Mouse (Mus musculus) adrenal gland, adult 18-20 months (tissue): ENCODE results near the gene Gucy1b2. TPM values are rescaled to one million over a fixed set of nuclear protein-coding genes. Genes with fewer than 3 reads are reported as not detected.

Experiments
- DNase-seq, 2 experiments: peaks; one replicate each; pipeline ENCODE4 v3.0.0; 2021 to 2022; ENCODE audit warnings: low spot score in 2 of 2
- long read RNA-seq, 2 experiments: library from polyadenylated mRNA; stranded (forward); transcript quantifications; one replicate each; pipeline ENCODE4 v2.0.0; 2021
- total RNA-seq, 2 experiments: library from RNA; stranded (reverse); gene quantifications; 1 replicate in 1 of 2; 2 replicates in 1 of 2; pipeline ENCODE4 v1.2.3; 2021

Gene Gucy1b2
- 1 to 10 TPM in 1 of 2 experiments, under 1 TPM in 1; 0.54 to 1.6 TPM for total RNA-seq
- long read RNA-seq, experiment 1, partial matches to known transcripts, result 1 of 2 reads
- long read RNA-seq, experiment 1, other reads (novel, unspliced or antisense), result 1 of 2 reads
- long read RNA-seq, experiment 2, partial matches to known transcripts, result 2 of 3 reads
- long read RNA-seq, experiment 2, other reads (novel, unspliced or antisense), result 1 of 3 reads

- DNase-seq, result no peak
These were observed at the start of gene Gucy1b2 for GRCm38 (mm10) chr14:62456239-62456747. TSS of gene Gucy1b2 (minus strand) at chr14:62456289.

GRCm38 (mm10) chr14:62497391-62497790 lies 41.3 kb upstream of the Gucy1b2 start:
- no peak for DNase-seq

- no peak for DNase-seq
These were observed 40.4 kb upstream of the Gucy1b2 start for GRCm38 (mm10) chr14:62496501-62496900.

DNA sequence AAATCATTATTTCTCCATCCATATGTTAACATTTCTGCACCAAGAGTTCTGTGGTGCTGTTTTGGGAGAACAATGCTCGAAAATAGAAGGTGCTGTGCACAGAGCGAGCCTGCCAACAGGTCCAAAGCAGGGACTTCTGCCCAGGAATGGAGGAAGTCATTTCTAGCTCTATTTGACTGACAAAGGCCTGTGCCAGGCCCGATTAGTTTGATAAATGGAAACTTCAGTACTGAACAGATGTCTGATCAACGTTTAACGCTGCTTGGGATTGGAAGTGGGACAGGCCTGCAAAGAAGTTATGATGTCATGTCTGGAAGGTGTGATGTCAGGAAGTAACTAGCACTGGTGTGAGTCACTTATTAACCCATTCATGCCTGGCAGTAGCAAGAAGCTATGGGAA lies 37.4 kb upstream of the Gucy1b2 start:
- no peak for DNase-seq

DNA sequence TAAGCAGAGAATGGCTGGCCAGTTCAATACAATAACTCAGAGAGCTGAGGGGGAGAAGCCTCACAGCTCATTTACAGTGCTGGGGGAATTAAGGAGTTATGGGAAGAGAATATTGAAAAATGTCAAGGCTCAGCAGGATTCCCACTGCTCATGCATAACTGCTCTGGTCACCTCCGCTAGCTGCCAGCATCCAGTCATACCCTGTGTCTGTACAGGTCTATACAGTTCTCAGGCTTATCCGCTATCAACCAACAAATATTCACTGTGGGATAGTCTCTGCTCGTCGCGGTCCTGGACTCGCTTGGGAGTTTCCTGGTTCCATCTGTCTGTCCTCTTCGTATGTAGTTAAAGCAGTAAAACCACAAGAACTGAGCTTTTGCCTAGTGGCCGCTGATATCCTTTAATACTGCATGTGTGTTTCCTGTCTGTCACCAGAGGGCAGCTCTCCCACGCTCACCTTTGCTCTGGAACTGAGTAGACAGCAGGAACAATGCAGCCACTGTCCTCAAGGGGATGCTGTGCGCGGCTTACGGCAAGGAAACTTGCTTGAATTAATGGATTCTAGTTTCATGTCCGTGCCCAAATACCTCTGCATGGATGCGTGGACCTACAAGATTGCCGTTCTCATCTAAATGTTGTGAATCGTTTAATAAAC lies 36.2 kb upstream of the Gucy1b2 start:
- DNase-seq, result peak; percentile 45 to 54

DNA sequence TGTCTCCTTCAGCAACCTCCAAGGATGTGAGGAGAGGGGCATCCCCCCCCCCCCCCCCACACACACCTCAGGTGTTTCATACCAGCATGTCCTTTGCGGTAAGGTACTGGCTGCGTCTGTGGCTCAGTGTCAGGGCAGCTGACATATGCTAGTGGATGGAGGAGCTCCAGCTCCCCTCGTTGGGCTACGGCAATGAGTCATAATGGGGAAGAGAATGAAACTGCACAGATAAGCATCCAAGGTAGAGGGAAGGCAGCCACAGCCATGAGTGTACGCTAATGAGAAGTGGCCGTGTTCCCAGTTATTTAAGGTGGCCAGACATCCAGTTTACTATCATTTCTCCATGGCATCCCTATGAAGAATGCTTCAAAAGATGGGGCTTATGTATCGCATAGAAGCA lies 32.2 kb upstream of the Gucy1b2 start:
- DNase-seq, result no peak

- no peak for DNase-seq
These were observed 25.3 kb upstream of the Gucy1b2 start for GRCm38 (mm10) chr14:62481381-62481780.

DNA sequence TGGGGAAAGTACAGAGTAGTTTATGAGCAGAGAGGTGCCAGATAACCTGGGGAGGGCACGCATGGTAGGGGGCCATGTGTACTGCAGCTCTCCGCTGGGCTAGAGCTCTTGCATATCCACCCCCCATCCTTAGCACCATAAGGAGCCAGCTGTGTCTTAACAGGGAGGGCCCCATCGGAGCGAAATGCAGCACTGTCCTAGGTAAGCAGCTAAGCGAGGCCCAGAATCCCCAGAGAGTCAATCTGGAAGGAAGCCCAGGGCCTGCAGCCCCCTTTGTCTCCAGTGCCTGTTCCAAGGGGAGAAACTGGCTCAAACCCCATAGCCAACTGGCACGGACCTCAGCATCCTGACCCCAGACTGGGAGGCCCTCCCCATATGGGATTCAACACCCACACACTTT lies 23.3 kb upstream of the Gucy1b2 start:
- DNase-seq, result no peak

- no peak for DNase-seq
These were observed 18.4 kb upstream of the Gucy1b2 start for GRCm38 (mm10) chr14:62474481-62474880.

DNA sequence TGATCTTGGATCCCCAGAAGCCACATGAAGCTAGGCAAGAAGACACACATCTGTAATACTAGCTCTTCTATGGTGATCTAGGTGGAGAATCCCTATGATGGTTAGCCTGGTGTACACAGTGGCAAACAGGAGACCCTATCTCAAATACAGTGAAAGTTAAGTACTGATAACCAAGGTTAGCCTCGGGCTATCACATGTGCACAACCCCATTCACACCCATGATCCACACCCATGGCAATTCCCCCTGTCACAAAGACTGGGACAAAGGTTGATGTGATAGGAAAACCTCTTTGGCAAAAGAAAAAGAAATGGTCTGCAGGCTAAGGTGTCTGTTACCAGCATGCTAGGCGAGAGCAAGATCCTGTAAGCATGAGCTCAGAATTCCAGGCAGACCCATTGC lies 16.0 kb upstream of the Gucy1b2 start:
- DNase-seq, result no peak

GRCm38 (mm10) chr14:62468753-62469125 lies 12.7 kb upstream of the Gucy1b2 start:
- DNase-seq, result no peak

DNA sequence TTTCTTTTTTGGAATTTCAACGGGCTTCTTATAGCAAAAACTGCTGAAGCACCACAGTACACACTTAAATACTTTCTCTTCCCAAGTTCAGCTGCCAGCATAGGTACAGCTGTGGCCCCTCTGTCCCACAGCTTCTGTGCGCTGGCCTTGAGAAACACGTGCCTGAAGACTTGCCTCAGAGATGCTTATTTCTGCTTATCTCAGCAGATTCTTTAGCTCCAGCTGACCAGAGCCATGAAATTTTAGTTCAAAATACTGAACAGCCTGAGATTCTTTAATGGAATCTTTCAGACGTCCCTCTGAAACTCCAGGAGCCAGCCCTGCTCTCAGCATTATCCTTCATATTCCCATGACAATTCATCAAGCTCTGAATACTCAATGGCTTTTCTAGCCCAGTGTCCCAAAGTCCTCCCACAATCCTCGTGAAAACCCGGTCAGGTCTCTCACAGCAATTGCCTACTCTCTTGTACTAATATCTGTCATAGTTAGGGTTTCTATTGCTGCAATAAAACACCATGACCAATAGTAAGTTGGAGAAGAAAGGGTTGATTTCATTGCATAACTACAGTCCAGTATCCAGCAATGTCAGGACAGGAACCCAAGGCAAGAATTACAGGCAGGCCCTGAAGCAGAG lies 12.1 kb upstream of the Gucy1b2 start:
- no peak for DNase-seq

- DNase-seq, result peak; percentile 19 to 29
These were observed 8.9 kb upstream of the Gucy1b2 start for GRCm38 (mm10) chr14:62464966-62465365.

- DNase-seq, result no peak
These were observed 3.5 kb upstream of the Gucy1b2 start for GRCm38 (mm10) chr14:62459541-62459940.

GRCm38 (mm10) chr14:62457420-62458181 lies 1.5 kb upstream of the Gucy1b2 start:
- peak; percentile 82 to 84 for DNase-seq

- no peak for DNase-seq
These were observed 564 bp downstream of the Gucy1b2 start for GRCm38 (mm10) chr14:62455570-62455879.

DNA sequence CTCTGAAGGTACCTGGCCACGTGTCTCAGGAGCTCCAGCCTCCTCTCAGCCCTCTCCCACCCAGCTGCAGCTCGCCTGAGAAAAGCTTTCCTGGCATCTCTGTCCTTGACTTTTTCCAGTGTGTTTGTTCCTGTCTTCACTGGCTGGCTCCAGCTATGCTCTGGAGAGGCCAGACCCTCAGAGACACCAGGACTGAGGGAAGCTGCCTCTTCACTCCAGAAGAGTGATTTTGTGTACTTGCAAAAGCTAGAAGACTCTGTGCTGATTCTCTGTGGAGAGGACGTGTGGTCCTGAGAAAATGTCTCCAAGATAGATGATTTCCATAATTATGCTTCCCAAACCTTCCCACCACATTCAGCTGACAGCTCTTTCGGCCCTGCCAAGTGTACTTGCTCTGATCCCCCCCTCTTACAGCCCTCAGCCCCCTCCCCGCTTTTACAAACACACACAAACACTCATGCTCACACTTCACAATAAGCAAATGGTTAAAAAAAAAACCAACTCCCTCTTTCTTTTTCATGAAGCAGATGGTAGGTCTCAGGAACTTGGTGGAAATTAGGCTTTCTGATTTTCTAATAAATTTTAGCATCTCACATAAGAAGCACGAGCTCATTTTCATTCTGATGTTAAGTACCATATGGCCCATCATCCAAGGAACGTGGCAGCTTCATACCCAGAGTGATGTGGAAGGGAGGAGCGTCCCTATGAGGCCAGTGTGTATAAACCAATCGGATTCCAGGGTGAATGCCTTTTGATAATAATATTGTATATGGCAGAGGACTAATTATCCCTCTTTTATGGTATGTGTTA lies 1.1 kb downstream of the Gucy1b2 start:
- peak in 1 of 2 experiments; percentile 2 for DNase-seq

GRCm38 (mm10) chr14:62454136-62454535 lies 2.0 kb downstream of the Gucy1b2 start:
- DNase-seq, result no peak

DNA sequence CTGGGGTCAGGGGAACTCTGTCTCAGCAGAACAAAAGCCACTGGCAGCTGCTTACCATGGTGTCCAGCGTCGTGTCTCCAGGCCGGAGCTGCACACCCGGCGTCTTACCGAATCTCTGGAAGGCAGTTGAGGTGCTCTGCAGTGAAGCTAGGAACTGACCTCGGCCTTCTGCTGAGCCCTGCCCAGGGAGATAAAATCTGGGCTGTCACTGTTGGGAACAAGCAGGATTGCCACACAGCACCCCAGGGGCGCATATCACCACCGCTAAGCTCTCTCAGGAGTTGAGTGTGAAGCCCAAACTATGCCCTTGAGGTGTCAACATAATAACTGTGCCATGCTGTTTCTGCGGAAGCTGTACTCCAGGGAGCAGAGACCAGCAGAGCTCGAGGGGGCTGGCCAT lies 2.8 kb downstream of the Gucy1b2 start:
- DNase-seq, result peak in 1 of 2 experiments; percentile 3

- DNase-seq, result no peak
These were observed 5.4 kb downstream of the Gucy1b2 start for GRCm38 (mm10) chr14:62450706-62451105.

- DNase-seq, result no peak
These were observed 8.9 kb downstream of the Gucy1b2 start for GRCm38 (mm10) chr14:62447214-62447548.
